Mouse (Mus musculus) lung, postnatal 0 days (tissue): Measurements from ENCODE around the gene Rbm25. TPM values are rescaled to one million over a fixed set of nuclear protein-coding genes. Genes with fewer than 3 reads are reported as not detected.
A peak's percentile ranks its signal among the peaks of the same experiment; 100 is the strongest.

Experiments used
- ATAC-seq: fragments of 200-750 bp; cut with Nextera tagmentation; 2 replicates; pipeline ENCODE4 v1.8.0; 2017; ENCODE audit warnings: moderate library complexity
- DNase-seq: peaks from one replicate; pipeline ENCODE4 v3.0.0-alpha.2; 2016; ENCODE audit warnings: low spot score
- H3K27ac ChIP-seq: fragments of 300-500 bp; sonication (generic); 2 replicates; pipeline ENCODE4 v1.5.1; 2014; ENCODE audit warnings: antibody characterized with exemption, mild to moderate bottlenecking, low read length, mixed read lengths
- H3K27me3 ChIP-seq: fragments of 300-500 bp; sonication (generic); replicated peaks from 2 replicates; pipeline ENCODE4 v1.6.1; 2014; ENCODE audit warnings: low read length, mixed read lengths; ENCODE audit not compliant: insufficient read depth
- H3K36me3 ChIP-seq: fragments of 300-500 bp; sonication (generic); 2 replicates; pipeline ENCODE4 v1.6.1; 2014; ENCODE audit warnings: low read length, mixed read lengths; ENCODE audit not compliant: insufficient read depth
- H3K4me1 ChIP-seq: fragments of 300-500 bp; sonication (generic); 2 replicates; pipeline ENCODE4 v1.6.1; 2014; ENCODE audit warnings: antibody characterized with exemption, low read depth, low read length, mixed read lengths; ENCODE audit not compliant: insufficient read depth
- H3K4me2 ChIP-seq: fragments of 300-500 bp; sonication (generic); replicated peaks from 2 replicates; pipeline ENCODE4 v1.6.1; 2014; ENCODE audit warnings: low read depth, mild to moderate bottlenecking, low read length, moderate library complexity, mixed read lengths
- H3K4me3 ChIP-seq: fragments of 300-500 bp; sonication (generic); 2 replicates; pipeline ENCODE4 v1.5.1; 2014; ENCODE audit warnings: low read depth, low read length
- H3K9ac ChIP-seq: fragments of 300-500 bp; sonication (generic); replicated peaks from 2 replicates; pipeline ENCODE4 v1.6.1; 2014; ENCODE audit warnings: low read depth, mild to moderate bottlenecking
- H3K9me3 ChIP-seq: fragments of 300-500 bp; sonication (generic); 2 replicates; pipeline ENCODE4 v1.6.1; 2016; ENCODE audit warnings: low read length, mixed read lengths
- CTCF ChIP-seq: IDR thresholded peaks from 2 replicates; pipeline ENCODE4 v1.5.1; 2016; ENCODE audit warnings: antibody characterized with exemption, mild to moderate bottlenecking
- EP300 ChIP-seq: IDR thresholded peaks from 2 replicates; pipeline ENCODE4 v1.6.1; 2016; ENCODE audit warnings: antibody characterized with exemption, mild to moderate bottlenecking, control low read depth
- WGBS: fragments of 180-500 bp; shearing (Covaris S2); extraction: QIAGEN DNeasy Blood & Tissue Kit; methylation state at CpG from one replicate; pipeline ENCODE4 v1.1.7; 2014; 5-methylcytosine and 5-hydroxymethylcytosine counted together
- polyA plus RNA-seq: library from polyadenylated mRNA; unstranded; fragments of >200 nt; fragmentation: Nextera tagmentation; extraction: Ambion mirVana; gene quantifications from 2 replicates; pipeline ENCODE4 v1.2.1, GENCODE M21; 2015

Rbm25 gene
- polyA plus RNA-seq, 1 experiment from 2014 or later: 138 TPM

GRCm38 (mm10) chr12:83713749-83714148 is 82.7 kb downstream of the Rbm25 start:
- Histone ChIP-seq H3K4me2 (no peak overlapping the region), H3K9ac (no peak overlapping the region), H3K27ac (no peak overlapping the region), H3K4me3 (no peak overlapping the region), H3K9me3 (no peaks in the 10 kb centered on the region), H3K36me3 (peaks cover 17% of the 10 kb centered on the region; the same call in 1 of the 2 replicates), H3K27me3 (no peaks in the 10 kb centered on the region), H3K4me1 (no peaks in the 10 kb centered on the region)
- 47% methylated on average over 2 of the region's 2 CpGs for WGBS
- ATAC-seq (no peak), DNase-seq (peak; percentile 77)
- TF ChIP-seq EP300 (no peak), CTCF (peak; percentile 77)

GRCm38 (mm10) chr12:83716416-83717184 is 85.6 kb downstream of the Rbm25 start:
- peaks cover 21% of the 10 kb centered on the region; the same call in 1 of the 2 replicates for H3K36me3 ChIP-seq
- no peaks in the 10 kb centered on the region for H3K27me3 ChIP-seq
- H3K4me3 ChIP-seq: no peak overlapping the region
- 89% methylated on average over 15 of the region's 15 CpGs for WGBS
- DNase-seq (no peak), ATAC-seq (no peak)
- no peaks in the 10 kb centered on the region for H3K4me1 ChIP-seq
- H3K4me2 ChIP-seq: no peak overlapping the region
- H3K9ac ChIP-seq: no peak overlapping the region
- no peak for TF ChIP-seq CTCF
- TF ChIP-seq EP300: no peak
- no peak overlapping the region for H3K27ac ChIP-seq
- H3K9me3 ChIP-seq: no peaks in the 10 kb centered on the region

GRCm38 (mm10) chr12:83719431-83719830 is 88.4 kb downstream of the Rbm25 start:
- Histone ChIP-seq H3K36me3 (peaks cover 21% of the 10 kb centered on the region; the same call in 1 of the 2 replicates), H3K27me3 (no peaks in the 10 kb centered on the region)
- ATAC-seq: no peak

DNA sequence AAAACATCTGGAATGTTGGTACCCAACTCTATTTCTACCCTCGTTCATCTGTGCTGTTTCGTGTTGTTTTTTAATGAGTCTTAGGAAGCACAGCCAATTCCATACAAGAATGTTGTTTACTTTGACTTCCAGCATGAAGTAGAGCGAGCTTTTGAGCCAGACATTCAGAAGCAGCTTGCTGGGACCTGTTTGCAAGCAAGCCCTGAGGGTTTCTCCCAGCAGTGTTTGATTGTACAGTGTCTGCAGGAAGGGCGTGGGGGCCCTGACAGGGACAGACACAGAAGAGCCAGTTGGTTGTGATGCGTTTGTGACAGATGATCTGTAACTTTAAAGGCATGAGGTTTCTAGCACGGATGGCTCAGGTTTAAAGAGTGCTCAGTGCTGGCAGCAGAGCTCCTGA is 90.2 kb downstream of the Rbm25 start:
- H3K27me3 ChIP-seq: no peaks in the 10 kb centered on the region
- no peak for ATAC-seq
- H3K27ac ChIP-seq: no peak overlapping the region

More at GRCm38 (mm10) chr12:83719431-83719830, 88.4 kb downstream of the Rbm25 start:
- DNase-seq: no peak
- Histone ChIP-seq H3K9ac (no peak overlapping the region), H3K9me3 (no peaks in the 10 kb centered on the region), H3K4me3 (no peak overlapping the region), H3K27ac (no peak overlapping the region), H3K4me2 (no peak overlapping the region), H3K4me1 (no peaks in the 10 kb centered on the region)
- TF ChIP-seq EP300: no peak
- TF ChIP-seq CTCF: no peak
- 96% methylated on average over 1 of the region's 1 CpGs for WGBS

GRCm38 (mm10) chr12:83723037-83723436 is 92.0 kb downstream of the Rbm25 start:
- 77% methylated on average over 3 of the region's 3 CpGs for WGBS
- H3K4me2 ChIP-seq: no peak overlapping the region
- DNase-seq (no peak), ATAC-seq (no peak)
- H3K36me3 ChIP-seq: peaks cover 28% of the 10 kb centered on the region; the same call in 1 of the 2 replicates
- H3K4me1 ChIP-seq: no peaks in the 10 kb centered on the region
- no peak overlapping the region for H3K4me3 ChIP-seq
- H3K9me3 ChIP-seq: no peaks in the 10 kb centered on the region
- TF ChIP-seq CTCF (no peak), EP300 (no peak)
- H3K27ac ChIP-seq: no peak overlapping the region
- no peak overlapping the region for H3K9ac ChIP-seq
- H3K27me3 ChIP-seq: no peaks in the 10 kb centered on the region

More for the DNA sequence above, 90.2 kb downstream of the Rbm25 start:
- Histone ChIP-seq H3K9ac (no peak overlapping the region), H3K9me3 (no peaks in the 10 kb centered on the region), H3K4me2 (no peak overlapping the region), H3K4me1 (no peaks in the 10 kb centered on the region), H3K4me3 (no peak overlapping the region), H3K36me3 (peaks cover 30% of the 10 kb centered on the region; the same call in 1 of the 2 replicates)
- TF ChIP-seq EP300 (no peak), CTCF (no peak)
- WGBS: 43% methylated on average over 6 of the region's 6 CpGs
- no peak for DNase-seq

DNA sequence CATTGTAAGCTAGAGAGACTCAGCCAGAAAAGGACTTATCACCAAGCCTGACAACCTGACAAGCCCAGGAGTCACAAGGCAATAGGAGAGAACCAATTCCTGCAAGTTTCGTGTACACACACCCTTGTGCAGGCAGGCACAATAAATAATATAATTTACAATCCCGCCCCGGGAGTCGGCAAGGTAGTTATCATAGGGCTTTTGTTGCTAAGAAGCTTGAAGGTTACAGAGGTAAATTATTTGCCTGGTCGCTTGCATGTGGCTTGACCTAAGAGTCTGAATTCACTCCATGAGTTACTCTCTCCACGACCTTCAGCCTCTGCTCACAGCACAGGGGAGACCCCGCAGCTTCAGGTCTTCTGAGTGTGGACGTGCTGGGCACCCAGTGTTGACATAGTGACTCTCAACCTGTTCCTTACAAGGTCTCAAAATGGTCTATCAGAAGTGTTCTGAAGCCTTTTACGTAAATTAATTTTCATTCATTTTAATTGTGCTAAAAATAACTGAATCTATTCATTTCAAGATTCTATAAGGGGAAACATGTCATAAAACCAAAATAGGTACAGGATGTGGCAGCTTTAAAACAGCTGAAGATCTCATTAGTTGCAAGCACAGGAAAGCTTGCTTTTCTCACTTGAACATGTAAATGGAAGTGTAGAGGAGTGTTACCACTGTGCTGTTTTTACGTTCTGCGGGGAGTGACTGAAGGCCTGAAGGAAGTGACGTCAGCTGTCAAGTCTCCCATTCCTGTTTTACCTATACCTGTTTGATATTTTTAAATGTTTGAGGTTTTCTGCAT is 95.7 kb downstream of the Rbm25 start:
- no peak overlapping the region for H3K27ac ChIP-seq
- DNase-seq (no peak), ATAC-seq (no peak)
- H3K4me2 ChIP-seq: no peak overlapping the region
- H3K9me3 ChIP-seq: no peaks in the 10 kb centered on the region
- H3K27me3 ChIP-seq: no peaks in the 10 kb centered on the region
- no peak overlapping the region for H3K9ac ChIP-seq
- WGBS: 80% methylated on average over 12 of the region's 12 CpGs
- TF ChIP-seq EP300 (no peak), CTCF (no peak)
- H3K36me3 ChIP-seq: peaks cover 46% of the 10 kb centered on the region; the same call in 1 of the 2 replicates
- H3K4me1 ChIP-seq: no peaks in the 10 kb centered on the region
- H3K4me3 ChIP-seq: no peak overlapping the region
